Mouse (Mus musculus) kidney, adult 18-20 months (tissue): ENCODE data around the gene Lgi1.
A peak's percentile ranks its signal among the peaks of the same experiment; 100 is the strongest.

Source experiments
- DNase-seq: peaks from one replicate; pipeline ENCODE4 v3.0.0; 2021

Lgi1 gene

GRCm38 (mm10) chr19:38264505-38265500 lies at the start of gene Lgi1:
TSS of gene Lgi1 (plus strand) at chr19:38264536.
- no peak for DNase-seq

GRCm38 (mm10) chr19:38217696-38218095 lies 46.6 kb upstream of the Lgi1 start:
- no peak for DNase-seq

- no peak for DNase-seq
Observed at GRCm38 (mm10) chr19:38223356-38223904, 40.9 kb upstream of the Lgi1 start.

GRCm38 (mm10) chr19:38223905-38224684 lies 40.2 kb upstream of the Lgi1 start, which contains the start of gene Fra10ac1:
TSS of gene Fra10ac1 (minus strand) at chr19:38224156.
- DNase-seq: peak; percentile 90

- DNase-seq: no peak
Observed at GRCm38 (mm10) chr19:38224685-38225060, 39.7 kb upstream of the Lgi1 start.

GRCm38 (mm10) chr19:38228699-38229098 lies 35.6 kb upstream of the Lgi1 start:
- no peak for DNase-seq

GRCm38 (mm10) chr19:38232087-38232486 lies 32.2 kb upstream of the Lgi1 start:
- peak; percentile 33 for DNase-seq

- no peak for DNase-seq
Observed at GRCm38 (mm10) chr19:38232516-38232915, 31.8 kb upstream of the Lgi1 start.

GRCm38 (mm10) chr19:38236526-38236925 lies 27.8 kb upstream of the Lgi1 start:
- DNase-seq: no peak

- DNase-seq: no peak
Observed at GRCm38 (mm10) chr19:38237834-38238212, 26.5 kb upstream of the Lgi1 start.

- no peak for DNase-seq
Observed at GRCm38 (mm10) chr19:38238213-38238951, 26.0 kb upstream of the Lgi1 start.

- no peak for DNase-seq
Observed at GRCm38 (mm10) chr19:38242314-38242852, 22.0 kb upstream of the Lgi1 start.

GRCm38 (mm10) chr19:38244748-38245147 lies 19.6 kb upstream of the Lgi1 start:
- no peak for DNase-seq

GRCm38 (mm10) chr19:38245361-38246176 lies 18.8 kb upstream of the Lgi1 start:
- no peak for DNase-seq

GRCm38 (mm10) chr19:38246177-38246622 lies 18.1 kb upstream of the Lgi1 start:
- no peak for DNase-seq

- DNase-seq: no peak
Observed at GRCm38 (mm10) chr19:38249627-38250026, 14.7 kb upstream of the Lgi1 start.

GRCm38 (mm10) chr19:38253796-38254195 lies 10.5 kb upstream of the Lgi1 start:
- DNase-seq: peak; percentile 48

- peak; percentile 4 for DNase-seq
Observed at GRCm38 (mm10) chr19:38258651-38259065, 5.7 kb upstream of the Lgi1 start.

GRCm38 (mm10) chr19:38259436-38259835 lies 4.9 kb upstream of the Lgi1 start:
- no peak for DNase-seq

- no peak for DNase-seq
Observed at GRCm38 (mm10) chr19:38260346-38260745, 4.0 kb upstream of the Lgi1 start.

GRCm38 (mm10) chr19:38261351-38261750 lies 3.0 kb upstream of the Lgi1 start:
- DNase-seq: no peak
